Mouse (Mus musculus): ENCODE data around the gene Psma7. TPM values are rescaled to one million over a fixed set of nuclear protein-coding genes. Genes with fewer than 3 reads are reported as not detected.

Gene Psma7
- total RNA-seq, 1 experiment from 2014 or later, result 254 TPM

DNA sequence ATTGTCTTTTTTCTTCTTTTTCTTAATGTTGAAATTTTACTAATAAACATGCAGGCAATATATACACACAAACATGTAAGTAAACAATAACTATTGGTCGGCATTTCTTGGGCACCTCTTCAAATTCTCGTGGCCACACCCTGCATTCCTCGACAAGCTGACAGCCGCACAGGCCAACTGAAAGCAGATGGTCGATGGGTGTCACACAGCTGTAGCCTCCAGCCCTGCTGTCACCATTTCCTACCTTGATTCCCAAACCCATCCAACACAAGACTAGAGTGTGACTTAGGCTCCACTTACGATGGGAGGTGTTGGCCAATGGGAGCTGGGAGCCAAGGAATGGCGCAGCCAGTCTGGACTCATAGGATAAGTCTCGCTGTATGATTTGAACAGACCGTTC is 40.6 kb downstream of the Psma7 start:
- DNase-seq, result no peak

DNA sequence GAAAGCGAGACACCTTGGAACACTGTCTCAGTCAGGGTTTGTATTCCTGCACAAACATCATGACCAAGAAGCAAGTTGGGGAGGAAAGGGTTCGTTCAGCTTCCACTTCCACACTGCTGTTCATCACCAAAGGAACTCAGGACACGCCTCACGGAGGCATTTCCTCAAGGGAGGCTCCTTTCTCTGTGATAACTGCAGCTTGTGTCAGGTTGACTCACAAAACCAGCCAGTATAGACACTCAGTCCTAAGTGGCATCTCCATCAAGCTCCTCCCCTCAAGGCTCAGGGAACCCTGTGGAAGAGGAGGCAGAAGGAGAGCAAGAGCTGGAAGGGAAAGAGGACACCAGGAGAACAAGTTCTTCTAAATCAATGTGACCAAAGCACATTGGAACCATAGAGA is 43.8 kb downstream of the Psma7 start:
- DNase-seq, result no peak

DNA sequence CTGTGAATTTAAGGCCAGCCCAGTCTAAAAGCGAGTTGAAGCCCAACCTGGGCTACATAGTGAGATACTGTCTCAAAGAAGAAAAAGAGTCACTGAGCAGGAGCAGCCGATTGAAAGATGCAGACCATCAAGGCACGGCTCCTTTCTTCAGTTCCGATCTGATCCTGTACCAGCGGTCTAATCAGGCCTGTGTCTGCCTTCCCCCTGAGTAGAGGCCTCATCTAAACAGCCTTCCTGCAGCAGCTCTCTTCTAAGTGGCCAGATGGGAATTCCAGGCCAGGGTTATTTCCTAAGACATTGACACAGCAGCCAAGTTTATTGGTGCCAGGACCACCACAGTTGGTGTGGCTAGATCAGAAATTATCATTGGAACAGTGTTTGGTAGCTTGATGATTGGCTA is 49.2 kb downstream of the Psma7 start:
- DNase-seq, result no peak

DNA sequence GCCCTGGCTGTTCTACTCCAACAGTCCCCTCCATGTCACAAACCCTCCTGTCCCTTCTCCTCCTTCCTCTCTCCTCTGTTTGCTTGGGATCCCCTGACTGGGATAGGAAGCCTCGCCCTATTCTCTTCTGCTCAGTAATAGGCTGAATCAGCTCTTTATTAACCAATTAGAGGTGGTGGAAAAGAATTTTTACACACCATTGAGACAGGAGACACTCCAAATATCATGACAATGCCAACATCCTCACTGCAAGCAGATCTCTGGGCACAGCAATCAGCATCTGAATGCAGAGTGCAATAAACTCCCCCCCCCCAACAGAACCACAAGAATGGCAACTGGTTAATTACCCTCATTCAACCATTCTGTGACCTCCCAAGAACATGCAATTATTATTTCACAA is 53.1 kb downstream of the Psma7 start:
- no peak for DNase-seq

DNA sequence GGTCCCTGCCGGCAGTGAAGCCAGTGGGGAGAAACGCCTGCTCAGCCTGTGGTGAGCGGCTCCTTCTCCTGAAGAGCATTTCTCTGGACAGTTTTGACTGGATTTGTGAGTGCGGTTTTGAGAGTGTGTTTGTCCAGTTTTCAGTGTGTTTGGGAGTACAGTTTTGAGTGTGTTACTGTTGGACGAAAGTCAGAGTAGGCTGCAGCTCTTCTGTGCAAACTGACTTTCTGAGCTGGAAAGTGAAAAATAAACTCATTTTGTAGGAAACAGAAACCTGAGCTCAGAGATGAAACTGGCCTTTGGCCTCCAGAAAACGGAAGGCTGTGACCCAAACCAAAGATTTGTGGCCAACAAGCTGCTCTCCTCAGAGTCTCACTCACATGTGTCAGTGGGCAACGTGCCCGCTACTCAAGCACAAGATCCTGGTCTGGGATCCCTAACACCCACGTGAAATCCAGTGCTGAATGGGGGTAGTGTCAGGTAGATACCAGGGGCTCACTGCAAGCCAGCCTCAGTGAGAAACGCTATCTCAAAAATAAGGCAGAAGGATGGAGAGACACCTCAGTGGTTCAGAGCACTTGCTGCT is 55.7 kb downstream of the Psma7 start:
- DNase-seq, result no peak

Other genes with a start within 250 kb of the Psma7 start
- 18.8 and 25.3 TPM in 2 replicates for gene Taf4, start 65.8 kb downstream of the Psma7 start, total RNA-seq (2021)
- 45.1 and 47.4 TPM in 2 replicates for gene Lsm14b, start 17.4 kb downstream of the Psma7 start, total RNA-seq (2021)
- gene Ss18l1, start 76 bp upstream of the Psma7 start, total RNA-seq (2021), result 10.9 and 13.6 TPM in 2 replicates
- gene Mtg2, start 28.2 kb upstream of the Psma7 start, total RNA-seq (2021), result 21.4 and 23.1 TPM in 2 replicates
- 0.49 TPM in 1 of 2 replicates, not detected in the other for gene Hrh3, start 62.1 kb upstream of the Psma7 start, total RNA-seq (2021)
- 47.2 and 48.9 TPM in 2 replicates for gene Osbpl2, start 76.9 kb upstream of the Psma7 start, total RNA-seq (2021)
- 132 and 145 TPM in 2 replicates for gene Adrm1, start 129.1 kb upstream of the Psma7 start, total RNA-seq (2021)
- 29.3 and 38.0 TPM in 2 replicates for gene Lama5, start 183.4 kb upstream of the Psma7 start, total RNA-seq (2021)
- 728 and 789 TPM in 2 replicates for gene Rps21, start 214.9 kb upstream of the Psma7 start, total RNA-seq (2021)
- 16.1 and 19.6 TPM in 2 replicates for gene Cables2, start 231.1 kb upstream of the Psma7 start, total RNA-seq (2021)
- gene Rbbp8nl, start 247.4 kb upstream of the Psma7 start, total RNA-seq (2021), result not detected in 2 replicates

All from adrenal gland, postnatal 25 days (tissue).